ENCODE assay signal across 10 mouse cellular contexts in genomic region chr4:104725673-104726072, GRCm38 (mm10). TPM values are rescaled to one million over a fixed set of nuclear protein-coding genes. Genes with fewer than 3 reads are reported as not detected.
A peak's percentile ranks its signal among the peaks of the same experiment; 100 is the strongest.
DNase-seq lines count a peak whose midpoint lies in the region; ATAC-seq and TF ChIP-seq lines count a peak whose summit lies in the region.
"Had no signal": no experiment of that assay in that cellular context is flagged by ENCODE, and none has a peak within 500 bp of the region (broad histone marks: within the 10 kb centered on the region; RNA-seq: fewer than 3 reads in every experiment).

No protein-coding gene starts in this region.

- no peak overlapping the region for H3K9ac ChIP-seq in liver, adult 2 months (ENCODE audit: low read depth, low read length)
- H3K9ac ChIP-seq in liver, embryonic 12.5 days, result no peak overlapping the region
- H3K9ac ChIP-seq: neural tube, embryonic 13.5 days had no signal

- 26% methylated on average over 3 of the region's 3 CpGs for WGBS in liver, adult 2 months
- WGBS in liver, embryonic 12.5 days (ENCODE audit: insufficient replicate concordance), result 36% methylated on average over 3 of the region's 3 CpGs

- no peak overlapping the region for H3K4me3 ChIP-seq in liver, adult 2 months (ENCODE audit: insufficient read depth, low read depth, low read length)
- H3K4me3 ChIP-seq in liver, embryonic 12.5 days, result no peak overlapping the region
- H3K4me3 ChIP-seq: neural tube, embryonic 13.5 days had no signal

- no peaks in the 10 kb centered on the region for H3K79me2 ChIP-seq in liver, adult 2 months (ENCODE audit: control insufficient read depth, insufficient read depth, low read length)

- H3K9me3 ChIP-seq in liver, embryonic 12.5 days (replicated peaks), result no peaks in the 10 kb centered on the region
- H3K9me3 ChIP-seq: neural tube, embryonic 13.5 days had no signal

- peak; percentile 25 for DNase-seq in heart, postnatal 4 days
- no peak for DNase-seq in heart, postnatal 25 days (ENCODE audit: low spot score)
- peak; percentile 65 for DNase-seq in liver, adult 2 months (ENCODE audit: extremely low read depth, low read depth, low spot score)
- DNase-seq in NIH3T3 (ENCODE audit: low read depth), result peak; percentile 24
- DNase-seq in brain, embryonic 14.5 days (ENCODE audit: low read depth), result peak; percentile 30

- peak; percentile 36 for TF ChIP-seq CTCF in liver, adult 2 months (IDR thresholded peaks at IDR 0.05; ENCODE audit: low read depth, low read length)
- peak; percentile 12; the same call in 1 of the 2 replicates for TF ChIP-seq CTCF in brain, embryonic 14.5 days (IDR thresholded peaks at IDR 0.05; ENCODE audit: borderline replicate concordance, extremely low read depth, insufficient read depth, insufficient read length)

- no peak overlapping the region for H3K27ac ChIP-seq in liver, adult 2 months (replicated peaks; ENCODE audit: insufficient read depth, low read depth, low read length)
- H3K27ac ChIP-seq in liver, embryonic 12.5 days, result no peak overlapping the region
- H3K27ac ChIP-seq: neural tube, embryonic 13.5 days had no signal

- peaks cover 6% of the 10 kb centered on the region; the same call in 1 of the 2 replicates for H3K4me1 ChIP-seq in liver, adult 2 months (ENCODE audit: control insufficient read depth, insufficient read depth, low read length)
- no peaks in the 10 kb centered on the region for H3K4me1 ChIP-seq in liver, embryonic 12.5 days

- no peaks in the 10 kb centered on the region for H3K27me3 ChIP-seq in liver, adult 2 months (ENCODE audit: control insufficient read depth, insufficient read depth, low read length)
- no peaks in the 10 kb centered on the region for H3K27me3 ChIP-seq in liver, embryonic 12.5 days (replicated peaks)
- H3K27me3 ChIP-seq: neural tube, embryonic 13.5 days had no signal

- no peak for TF ChIP-seq POLR2A in liver, adult 2 months (IDR thresholded peaks at IDR 0.05; ENCODE audit: extremely low read depth, insufficient read depth, low read length)
- TF ChIP-seq POLR2A in brain, embryonic 14.5 days (IDR thresholded peaks at IDR 0.05; ENCODE audit: borderline replicate concordance, extremely low read depth, insufficient read depth, insufficient read length, poor library complexity, severe bottlenecking), result no peak

- ATAC-seq in liver, embryonic 12.5 days, result no peak
- ATAC-seq in megakaryocyte, adult 5-6 weeks (ENCODE audit: poor library complexity, severe bottlenecking), result no peak

- no peaks in the 10 kb centered on the region for H3K36me3 ChIP-seq in liver, adult 2 months (ENCODE audit: control insufficient read depth, insufficient read depth, low read length)
- no peaks in the 10 kb centered on the region for H3K36me3 ChIP-seq in liver, embryonic 12.5 days

- no peak overlapping the region for H3K4me2 ChIP-seq in liver, embryonic 12.5 days
- H3K4me2 ChIP-seq: neural tube, embryonic 13.5 days had no signal

- intact Hi-C loops in heart, postnatal 25 days (cut with DNase I), result no loop called here

RNA-seq across cellular contexts. Expression of gene C8b, which starts 40.4 kb away (rescaled TPM):
- not detected for total RNA-seq in heart, postnatal 4 days (2021)
- not detected for total RNA-seq in heart, postnatal 25 days (2021)
- total RNA-seq in liver, adult 2 months (2014; rRNA removed), result 244 and 263 TPM in 2 replicates
- polyA plus RNA-seq in liver, adult 2 months (2012; rRNA removed), result 62.9 and 83.5 TPM in 2 replicates
- polyA plus RNA-seq in liver, embryonic 12.5 days (2016; fragmentation: Nextera tagmentation; extraction: Ambion mirVana), result 5.3 and 5.7 TPM in 2 replicates
- 0.19 TPM in 2 replicates for polyA plus RNA-seq in brain, embryonic 14.5 days (2012; rRNA removed)
- total RNA-seq in megakaryocyte, adult 5-6 weeks (2015), result not detected in 2 replicates
- not detected in 2 replicates for total RNA-seq in megakaryocyte, adult 5-6 weeks (2017)
- total RNA-seq: heart, adult 18-20 months had no signal
- polyA plus RNA-seq: forebrain, embryonic 11.5 days; neural tube, embryonic 13.5 days had no signal

Comparison
In these comparisons a context has a peak if more than half of its experiments do, and no peak if none do; other contexts are left out.
1. RNA of gene C8b, which starts 40.4 kb away (total RNA-seq): 244 to 263 TPM in liver, adult 2 months; not detected in heart, postnatal 4 days, not detected in heart, postnatal 25 days and not detected in megakaryocyte, adult 5-6 weeks; every median in the first group is over 100 times any median in the second.